In genomic region chr1:43065615-43066310, GRCm38 (mm10) we compare ENCODE assay signal across 8 mouse cellular contexts. TPM values are rescaled to one million over a fixed set of nuclear protein-coding genes. Genes with fewer than 3 reads are reported as not detected.
DNase-seq lines count a peak whose midpoint lies in the region; ATAC-seq and TF ChIP-seq lines count a peak whose summit lies in the region.

No protein-coding gene starts in this region.

- no peaks in the 10 kb centered on the region for H3K36me3 ChIP-seq in forebrain, embryonic 11.5 days (ENCODE audit: control insufficient read depth, insufficient read depth, low read length)
- no peaks in the 10 kb centered on the region for H3K36me3 ChIP-seq in hindbrain, embryonic 11.5 days (ENCODE audit: control insufficient read depth, insufficient read depth, low read length)
- H3K36me3 ChIP-seq in lung, embryonic 14.5 days (ENCODE audit: insufficient read depth) = peaks cover 12% of the 10 kb centered on the region; the same call in 1 of the 2 replicates

- H3K4me2 ChIP-seq in forebrain, embryonic 11.5 days (ENCODE audit: low read depth, low read length, severe bottlenecking) = no peak overlapping the region
- H3K4me2 ChIP-seq in hindbrain, embryonic 11.5 days (replicated peaks; ENCODE audit: low read depth, low read length) = no peak overlapping the region
- no peak overlapping the region for H3K4me2 ChIP-seq in lung, embryonic 14.5 days

- peak; percentile 94 for TF ChIP-seq CTCF in lung, embryonic 14.5 days (IDR thresholded peaks at IDR 0.05; ENCODE audit: low read depth)

- peak; percentile 83 for DNase-seq in NIH3T3 (ENCODE audit: low read depth)
- DNase-seq in c-Kit-positive CD71-positive TER-119-positive erythroid progenitor cells, embryonic 14.5 days (ENCODE audit: low spot score) = peak; percentile 8
- peak; percentile 87 for DNase-seq in forebrain, embryonic 11.5 days (ENCODE audit: low spot score)
- peak; percentile 87 for DNase-seq in hindbrain, embryonic 11.5 days (ENCODE audit: low spot score)
- peak; percentile 50 for DNase-seq in layer of hippocampus, adult 9-10 months (ENCODE audit: low spot score)
- DNase-seq in lung, embryonic 14.5 days = peak; percentile 89
- peak; percentile 29 for DNase-seq in retina, adult 2 months (ENCODE audit: low read depth, low spot score)

- no peaks in the 10 kb centered on the region for H3K9me3 ChIP-seq in forebrain, embryonic 11.5 days (ENCODE audit: control insufficient read depth, low read length)
- no peaks in the 10 kb centered on the region for H3K9me3 ChIP-seq in hindbrain, embryonic 11.5 days (ENCODE audit: control insufficient read depth, low read length)
- H3K9me3 ChIP-seq in lung, embryonic 14.5 days (ENCODE audit: low read depth, low read length) = no peaks in the 10 kb centered on the region

- no peaks in the 10 kb centered on the region for H3K4me1 ChIP-seq in forebrain, embryonic 11.5 days (replicated peaks; ENCODE audit: control insufficient read depth, insufficient read depth, low read length)
- no peaks in the 10 kb centered on the region for H3K4me1 ChIP-seq in hindbrain, embryonic 11.5 days (replicated peaks; ENCODE audit: control insufficient read depth, insufficient read depth, low read length)
- H3K4me1 ChIP-seq in lung, embryonic 14.5 days (ENCODE audit: insufficient read depth) = no peaks in the 10 kb centered on the region

- peak; percentile 89 for ATAC-seq in forebrain, embryonic 11.5 days (replicated peaks; ENCODE audit: low FRiP score)
- ATAC-seq in hindbrain, embryonic 11.5 days (ENCODE audit: low FRiP score) = peak; percentile 91
- ATAC-seq in lung, embryonic 14.5 days (ENCODE audit: insufficient read depth) = peak; percentile 90
- ATAC-seq in monocyte, adult 5-6 weeks (replicated peaks; ENCODE audit: insufficient number of reproducible peaks, low FRiP score, low TSS enrichment, poor library complexity, severe bottlenecking) = no peak

- WGBS in forebrain, embryonic 11.5 days = 48% methylated on average over 9 of the region's 9 CpGs
- WGBS in hindbrain, embryonic 11.5 days = 54% methylated on average over 9 of the region's 9 CpGs
- WGBS in lung, embryonic 14.5 days = 50% methylated on average over 9 of the region's 9 CpGs

- H3K9ac ChIP-seq in forebrain, embryonic 11.5 days (ENCODE audit: low read length) = no peak overlapping the region
- H3K9ac ChIP-seq in hindbrain, embryonic 11.5 days (ENCODE audit: low read depth, low read length) = no peak overlapping the region
- no peak overlapping the region for H3K9ac ChIP-seq in lung, embryonic 14.5 days

- H3K27ac ChIP-seq in forebrain, embryonic 11.5 days (ENCODE audit: low read depth, low read length) = no peak overlapping the region
- no peak overlapping the region for H3K27ac ChIP-seq in hindbrain, embryonic 11.5 days (ENCODE audit: low read depth, low read length)
- no peak overlapping the region for H3K27ac ChIP-seq in lung, embryonic 14.5 days (ENCODE audit: low read depth)

- H3K4me3 ChIP-seq in forebrain, embryonic 11.5 days (ENCODE audit: low read depth, low read length) = no peak overlapping the region
- no peak overlapping the region for H3K4me3 ChIP-seq in hindbrain, embryonic 11.5 days (ENCODE audit: low read depth, low read length)
- H3K4me3 ChIP-seq in lung, embryonic 14.5 days (ENCODE audit: low read depth, low read length) = no peak overlapping the region

- H3K27me3 ChIP-seq in forebrain, embryonic 11.5 days (ENCODE audit: control insufficient read depth, insufficient read depth, low read length) = no peaks in the 10 kb centered on the region
- no peaks in the 10 kb centered on the region for H3K27me3 ChIP-seq in hindbrain, embryonic 11.5 days (ENCODE audit: control insufficient read depth, insufficient read depth, low read length)
- H3K27me3 ChIP-seq in lung, embryonic 14.5 days (ENCODE audit: insufficient read depth, low read length) = no peaks in the 10 kb centered on the region

RNA-seq across cellular contexts. Expression of gene Tgfbrap1, which starts 32.7 kb away (rescaled TPM):
- 17.3 and 17.6 TPM in 2 replicates for polyA plus RNA-seq in forebrain, embryonic 11.5 days (2014; fragmentation: Nextera tagmentation; extraction: Ambion mirVana)
- 15.1 and 17.2 TPM in 2 replicates for polyA plus RNA-seq in hindbrain, embryonic 11.5 days (2014; fragmentation: Nextera tagmentation; extraction: Ambion mirVana)
- 13.1 and 13.2 TPM in 2 replicates for polyA plus RNA-seq in lung, embryonic 14.5 days (2014; fragmentation: Nextera tagmentation; extraction: Ambion mirVana)
- 15.7 to 28.4 TPM (median 25.9 TPM) in 3 replicates for total RNA-seq in monocyte, adult 5-6 weeks (2017)

RNA-seq across cellular contexts. Expression of gene AI597479, which starts 32.7 kb away (rescaled TPM):
- polyA plus RNA-seq in forebrain, embryonic 11.5 days (2014; fragmentation: Nextera tagmentation; extraction: Ambion mirVana) = 38.3 and 41.8 TPM in 2 replicates
- 39.3 and 44.5 TPM in 2 replicates for polyA plus RNA-seq in hindbrain, embryonic 11.5 days (2014; fragmentation: Nextera tagmentation; extraction: Ambion mirVana)
- polyA plus RNA-seq in lung, embryonic 14.5 days (2014; fragmentation: Nextera tagmentation; extraction: Ambion mirVana) = 32.0 and 32.4 TPM in 2 replicates
- total RNA-seq in monocyte, adult 5-6 weeks (2017) = 10.1 to 14.1 TPM (median 11.9 TPM) in 3 replicates

Comparison
In these comparisons a context has a peak if more than half of its experiments do, and no peak if none do; other contexts are left out.
1. DNase-seq: peak in every context shown above with its lines; median percentile 89 in lung, embryonic 14.5 days; 87 in forebrain, embryonic 11.5 days; 87 in hindbrain, embryonic 11.5 days; 83 in NIH3T3; 50 in layer of hippocampus, adult 9-10 months; 29 in retina, adult 2 months; 8 in c-Kit-positive CD71-positive TER-119-positive erythroid progenitor cells, embryonic 14.5 days.